Mouse (Mus musculus) neutrophil, adult 5-6 weeks (primary cell): ENCODE measurements around the gene Sec11a. TPM values are rescaled to one million over a fixed set of nuclear protein-coding genes. Genes with fewer than 3 reads are reported as not detected.

ENCODE experiments used
- ATAC-seq: fragments of 151-379, 151-347 bp; 2 replicates; pipeline ENCODE4 v1.8.0; 2017; ENCODE audit warnings: mild to moderate bottlenecking, moderate TSS enrichment; ENCODE audit not compliant: insufficient number of reproducible peaks, poor library complexity, low FRiP score, severe bottlenecking; ENCODE audit errors: extremely low read depth
- total RNA-seq: library from RNA; stranded (forward); fragments of 200-1000 nt; gene quantifications from 2 replicates; pipeline ENCODE4 v1.2.3, GENCODE M21; 2017

Sec11a gene
- total RNA-seq, 1 experiment from 2014 or later, result 199 TPM

GRCm38 (mm10) chr7:80903625-80904422, 43.8 kb downstream of the Sec11a start:
- ATAC-seq, result no peak

- no peak for ATAC-seq
These were observed 45.9 kb downstream of the Sec11a start for GRCm38 (mm10) chr7:80901541-80902274.

- ATAC-seq, result peak; percentile 94
These were observed 46.6 kb downstream of the Sec11a start, which contains the start of gene Wdr73 for GRCm38 (mm10) chr7:80900944-80901501. Wdr73 (minus strand) TSS chr7:80901269.

- ATAC-seq, result no peak
These were observed 49.9 kb downstream of the Sec11a start for GRCm38 (mm10) chr7:80897721-80898120.

GRCm38 (mm10) chr7:80897134-80897533, 50.4 kb downstream of the Sec11a start:
- no peak for ATAC-seq

GRCm38 (mm10) chr7:80894815-80895519, 52.6 kb downstream of the Sec11a start:
- ATAC-seq, result no peak

- ATAC-seq, result no peak
These were observed 53.4 kb downstream of the Sec11a start for GRCm38 (mm10) chr7:80894196-80894595.

- ATAC-seq, result no peak
These were observed 53.8 kb downstream of the Sec11a start for GRCm38 (mm10) chr7:80893753-80894129.

GRCm38 (mm10) chr7:80893086-80893752, 54.4 kb downstream of the Sec11a start:
- no peak for ATAC-seq

- ATAC-seq, result peak; percentile 71
These were observed 57.7 kb downstream of the Sec11a start for GRCm38 (mm10) chr7:80889841-80890241.

- ATAC-seq, result no peak
These were observed 58.5 kb downstream of the Sec11a start for GRCm38 (mm10) chr7:80889021-80889511.

- ATAC-seq, result no peak
These were observed 59.0 kb downstream of the Sec11a start for GRCm38 (mm10) chr7:80888595-80888994.

- ATAC-seq, result no peak
These were observed 61.9 kb downstream of the Sec11a start for GRCm38 (mm10) chr7:80885666-80886065.

- ATAC-seq, result peak; percentile 93
These were observed 64.6 kb downstream of the Sec11a start for GRCm38 (mm10) chr7:80882830-80883505.

GRCm38 (mm10) chr7:80875727-80876126, 71.9 kb downstream of the Sec11a start:
- no peak for ATAC-seq

GRCm38 (mm10) chr7:80873631-80874030, 73.9 kb downstream of the Sec11a start:
- ATAC-seq, result no peak

- no peak for ATAC-seq
These were observed 74.5 kb downstream of the Sec11a start for GRCm38 (mm10) chr7:80873038-80873437.

- no peak for ATAC-seq
These were observed 78.9 kb downstream of the Sec11a start for GRCm38 (mm10) chr7:80868686-80869085.
